Mouse (Mus musculus) C2C12 (cell line): ENCODE data around the gene Gm36079.
"Not testable (repeated sequence)": the region's sequence is repeated elsewhere in the genome, so short reads cannot be mapped to it uniquely, and the experiment has no call there.

Experiments
- CTCF ChIP-seq: IDR thresholded peaks from one replicate; pipeline ENCODE4 v1.5.1; 2011; ENCODE audit not compliant: control insufficient read depth, insufficient read depth, insufficient read length
- MAX ChIP-seq: IDR thresholded peaks from one replicate; pipeline ENCODE4 v1.6.1; 2011; ENCODE audit warnings: mild to moderate bottlenecking, control low read depth
- MYOG ChIP-seq: IDR thresholded peaks from one replicate; pipeline ENCODE4 v1.6.1; 2011; ENCODE audit not compliant: control insufficient read depth, insufficient read length; ENCODE audit errors: extremely low read depth
- USF1 ChIP-seq: IDR thresholded peaks from one replicate; pipeline ENCODE4 v1.6.1; 2011; ENCODE audit warnings: low read depth, mild to moderate bottlenecking, control low read depth, moderate library complexity

GRCm38 (mm10) chr13:120026373-120026772, 438 bp downstream of the Gm36079 start:
- not testable (repeated sequence) for TF ChIP-seq CTCF, USF1, MAX, MYOG
